Mouse (Mus musculus) Patski (cell line): ENCODE results near the gene Teddm1a. TPM values are rescaled to one million over a fixed set of nuclear protein-coding genes. Genes with fewer than 3 reads are reported as not detected.
"Not testable (repeated sequence)": the region's sequence is repeated elsewhere in the genome, so short reads cannot be mapped to it uniquely, and the experiment has no call there.

Experiments
- ATAC-seq: fragments of 100-300 bp; one replicate; pipeline ENCODE4 v1.8.0; 2021
- CTCF ChIA-PET: fragments of 350-600 bp; sonication (Branson Sonifier 250); formaldehyde crosslinking; loops from one replicate; lab custom pipeline; 2022; ENCODE audit warnings: inconsistent platforms; lab: Charles Lee
- POLR2A ChIA-PET: fragments of 350-600 bp; sonication (Branson Sonifier 250); formaldehyde crosslinking; loops from one replicate; lab custom pipeline; 2022; ENCODE audit warnings: antibody characterized with exemption, inconsistent platforms; lab: Charles Lee
- DNase-seq: peaks from one replicate; pipeline ENCODE4 v3.0.0-alpha.2; 2011; ENCODE audit warnings: low read depth, low spot score
- H3K27me3 ChIP-seq: fragments of 371-371 bp; one replicate; pipeline ENCODE4 v1.5.1; 2021
- CTCF ChIP-seq: fragments of 100-300 bp; IDR thresholded peaks from one replicate; pipeline ENCODE4 v1.5.1; 2021
- in situ Hi-C: fragments of 300-500 bp; cut with MboI; formaldehyde crosslinking; loops from 3 replicates; pipeline ENCODE4 v1.11.1; 2018; ENCODE audit warnings: low pct_unique_long_range_greater_than_20kb, mixed read lengths
- polyA plus RNA-seq: library from polyadenylated mRNA; unstranded; gene quantifications from one replicate; pipeline ENCODE4 v1.2.3, GENCODE M21; 2021

Teddm1a gene
- not detected for polyA plus RNA-seq

- DNase-seq (no peak), ATAC-seq (no peak)
- CTCF ChIA-PET, result interaction anchor here (1.0 kb wide), 1 partner anchor 140 kb away, joined by 3 read pairs; no protein-coding TSS in a partner anchor
- TF ChIP-seq CTCF, result no peak
- POLR2A ChIA-PET, result no interaction called here
- in situ Hi-C loops, result loop anchor here (5.0 to 25.0 kb wide), 4 partner anchors 146 to 1121 kb away; no protein-coding TSS in a partner anchor
- peaks cover 25% of the 10 kb centered on the region for H3K27me3 ChIP-seq
Measured at GRCm38 (mm10) chr1:153891442-153891841, at the start of gene Teddm1a. Gene Teddm1a, plus strand, starts transcription at chr1:153891742.

DNA sequence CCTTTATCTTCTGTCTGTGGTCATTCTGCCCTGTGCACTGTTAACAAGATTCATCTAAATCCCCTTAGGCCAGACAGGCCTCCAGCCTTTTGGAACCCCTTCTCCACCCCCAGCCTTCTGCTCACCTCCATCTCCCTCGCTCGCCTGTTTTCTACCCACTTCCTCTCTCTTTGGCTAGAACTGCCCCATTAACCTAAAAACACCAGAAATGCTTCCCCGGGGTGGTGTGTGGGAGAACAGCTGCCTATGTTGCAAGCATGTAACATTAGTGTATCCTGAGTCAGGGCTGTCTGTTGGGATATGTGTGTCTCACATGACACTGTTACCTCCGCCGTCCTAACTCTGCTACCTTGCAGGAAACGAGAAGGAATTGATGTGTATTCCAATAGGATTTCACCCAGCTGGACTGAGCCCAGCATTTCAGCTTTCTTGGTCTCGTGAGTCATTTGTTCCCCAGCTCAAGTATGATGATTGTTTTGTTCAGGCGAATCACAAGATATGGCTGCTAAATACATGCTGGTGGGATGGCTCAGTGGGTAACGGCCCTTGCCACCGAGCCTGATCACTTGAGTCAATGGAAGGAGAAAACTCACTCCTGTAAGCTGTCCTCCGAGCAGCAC is 49.3 kb upstream of the Teddm1a start:
- no peak for ATAC-seq
- H3K27me3 ChIP-seq, result no peaks in the 10 kb centered on the region
- CTCF ChIA-PET, result interaction anchor here (1.7 kb wide), 1 partner anchor 93 kb away, joined by 3 read pairs; the partner anchor contains the start of gene Rnasel
- no peak for TF ChIP-seq CTCF
- in situ Hi-C loops, result no loop called here
- POLR2A ChIA-PET, result no interaction called here
- no peak for DNase-seq

DNA sequence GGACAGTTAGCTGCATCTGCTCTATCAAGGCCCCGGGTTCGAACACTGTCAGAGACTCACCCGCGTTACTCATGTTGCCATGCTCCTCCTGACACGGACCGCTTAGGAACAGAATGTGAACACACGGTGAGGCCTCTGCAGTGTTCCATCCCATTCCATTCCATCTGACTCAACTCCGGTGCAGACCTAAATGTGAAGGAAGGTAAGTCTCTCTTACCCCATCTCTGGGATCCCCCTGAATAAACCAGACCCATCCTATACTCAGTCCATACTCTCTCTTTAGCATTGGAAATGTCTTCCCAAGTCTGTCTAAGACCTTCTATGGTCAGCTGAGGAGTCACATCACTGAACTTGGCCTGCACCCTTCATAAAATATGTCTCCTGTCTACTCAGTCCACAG is 47.5 kb upstream of the Teddm1a start, which contains the start of gene Rgsl1:
Rgsl1 (minus strand) TSS at position 101 of the 400 bp plus-strand sequence.
- POLR2A ChIA-PET, result no interaction called here
- no peak for DNase-seq
- CTCF ChIA-PET, result no interaction called here
- no peaks in the 10 kb centered on the region for H3K27me3 ChIP-seq
- no peak for TF ChIP-seq CTCF
- in situ Hi-C loops, result no loop called here
- no peak for ATAC-seq

DNA sequence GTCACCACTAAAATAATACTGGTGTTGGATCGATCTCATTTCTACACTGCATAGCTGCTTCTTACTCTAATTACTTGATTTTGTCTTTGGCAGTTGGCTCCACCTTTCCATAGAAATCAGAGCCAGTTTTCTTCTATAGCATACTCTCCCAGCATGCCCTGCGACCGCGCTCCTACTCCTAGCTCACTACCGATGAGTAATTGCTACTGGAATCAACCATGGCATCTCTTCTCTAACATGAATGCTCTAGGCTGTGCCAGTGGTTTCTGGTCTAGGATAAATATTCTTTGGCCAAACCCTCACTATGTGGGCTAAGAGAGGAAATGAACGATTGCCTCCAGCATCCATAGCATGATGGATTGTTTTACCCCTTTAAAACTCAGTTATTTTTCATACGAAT is 45.1 kb upstream of the Teddm1a start:
- DNase-seq (no peak), ATAC-seq (no peak)
- ChIA-PET CTCF (interaction anchor here (0.7 to 2.2 kb wide), 6 partner anchors 8 to 98 kb away, joined by 3 to 9 read pairs (median 4); partner anchors contain the start of gene Rnasel), POLR2A (no interaction called here)
- in situ Hi-C loops, result no loop called here
- no peak for TF ChIP-seq CTCF
- peaks cover 4% of the 10 kb centered on the region for H3K27me3 ChIP-seq

GRCm38 (mm10) chr1:153846867-153847266 is 44.7 kb upstream of the Teddm1a start:
- ChIA-PET POLR2A (interaction anchor here (0.7 kb wide), 1 partner anchor 19 kb away, joined by 4 read pairs; no protein-coding TSS in a partner anchor), CTCF (interaction anchor here (0.7 to 2.2 kb wide), 6 partner anchors 9 to 98 kb away, joined by 3 to 9 read pairs (median 4); partner anchors contain the start of gene Rnasel)
- peak; percentile 71 for TF ChIP-seq CTCF
- H3K27me3 ChIP-seq, result peaks cover 4% of the 10 kb centered on the region
- in situ Hi-C loops, result no loop called here
- peak; percentile 62 for ATAC-seq
- no peak for DNase-seq

- ATAC-seq, CTCF ChIA-PET, POLR2A ChIA-PET, DNase-seq, H3K27me3 ChIP-seq, in situ Hi-C loops: not testable (repeated sequence)
Measured at GRCm38 (mm10) chr1:153852696-153853095, 38.8 kb upstream of the Teddm1a start.

DNA sequence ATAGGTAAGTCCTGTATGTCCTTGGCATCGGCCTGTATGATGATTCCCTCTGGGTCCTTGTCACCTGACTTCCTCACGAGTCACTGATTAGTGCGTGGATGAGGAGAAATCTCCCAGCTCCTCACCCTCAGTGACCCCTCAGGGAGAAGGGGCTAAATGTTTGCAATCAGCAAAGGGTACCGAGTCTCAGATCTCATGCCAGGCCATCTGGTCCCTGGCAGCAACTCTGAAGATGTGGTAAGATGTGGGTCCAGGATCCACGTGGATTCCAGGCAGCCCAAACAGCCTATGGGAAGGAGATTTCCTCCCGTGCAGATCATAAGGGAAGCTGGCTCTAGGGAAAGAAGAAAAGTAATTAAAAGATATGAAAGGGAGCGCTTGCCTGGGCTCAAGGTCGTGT is 35.6 kb upstream of the Teddm1a start:
- ChIA-PET POLR2A (no interaction called here), CTCF (no interaction called here)
- DNase-seq, result no peak
- in situ Hi-C loops, result no loop called here
- peaks cover 15% of the 10 kb centered on the region for H3K27me3 ChIP-seq
- no peak for ATAC-seq
- no peak for TF ChIP-seq CTCF

GRCm38 (mm10) chr1:153874045-153874444 is 17.5 kb upstream of the Teddm1a start, which contains the start of gene Teddm1b:
Gene Teddm1b, plus strand, starts transcription at chr1:153874345.
- H3K27me3 ChIP-seq, result peaks cover 3% of the 10 kb centered on the region
- ATAC-seq (no peak), DNase-seq (no peak)
- TF ChIP-seq CTCF, result no peak
- in situ Hi-C loops, result no loop called here
- ChIA-PET POLR2A (no interaction called here), CTCF (no interaction called here)

DNA sequence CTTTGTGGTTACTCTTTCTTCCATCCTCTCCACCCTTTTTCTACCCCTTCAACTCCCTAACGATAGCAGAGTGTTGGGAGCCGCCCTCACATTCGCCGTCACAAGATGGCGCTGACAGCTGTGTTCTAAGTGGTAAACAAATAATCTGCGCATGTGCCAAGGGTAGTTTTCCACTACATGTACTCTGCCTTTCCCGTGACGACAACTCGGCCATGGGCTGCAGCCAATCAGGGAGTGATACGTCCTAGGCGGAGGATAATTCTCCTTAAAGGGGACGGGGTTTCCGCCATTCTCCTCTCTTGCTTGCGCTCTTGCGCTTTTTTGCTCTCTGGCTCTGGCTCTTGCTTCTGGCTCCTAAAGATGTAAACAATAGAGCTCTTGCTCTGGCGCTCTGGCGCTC is 11.2 kb upstream of the Teddm1a start:
- DNase-seq, POLR2A ChIA-PET, CTCF ChIA-PET, ATAC-seq, H3K27me3 ChIP-seq: not testable (repeated sequence)
- in situ Hi-C loops, result loop anchor here (25.0 kb wide), 1 partner anchor 1132 kb away; no protein-coding TSS in a partner anchor

- ATAC-seq (no peak), DNase-seq (no peak)
- TF ChIP-seq CTCF, result no peak
- in situ Hi-C loops, result loop anchor here (25.0 kb wide), 1 partner anchor 1126 kb away; no protein-coding TSS in a partner anchor
- ChIA-PET CTCF (interaction anchor here (1.7 kb wide), 1 partner anchor 297 kb away, joined by 4 read pairs; no protein-coding TSS in a partner anchor), POLR2A (no interaction called here)
- peaks cover 9% of the 10 kb centered on the region for H3K27me3 ChIP-seq
Measured at GRCm38 (mm10) chr1:153886024-153886633, 5.4 kb upstream of the Teddm1a start.

- ChIA-PET CTCF (no interaction called here), POLR2A (no interaction called here)
- TF ChIP-seq CTCF, result no peak
Measured at GRCm38 (mm10) chr1:153890121-153890520, 1.4 kb upstream of the Teddm1a start.

More at GRCm38 (mm10) chr1:153890121-153890520, 1.4 kb upstream of the Teddm1a start:
- DNase-seq (no peak), ATAC-seq (no peak)
- H3K27me3 ChIP-seq, result peaks cover 25% of the 10 kb centered on the region
- in situ Hi-C loops, result loop anchor here (5.0 to 25.0 kb wide), 4 partner anchors 147 to 1122 kb away; no protein-coding TSS in a partner anchor
